Mouse (Mus musculus): ENCODE data around the gene Mbd5. TPM values are rescaled to one million over a fixed set of nuclear protein-coding genes. Genes with fewer than 3 reads are reported as not detected.

Gene Mbd5
- polyA plus RNA-seq, 2 experiments: 14.3 to 30.9 TPM

DNA sequence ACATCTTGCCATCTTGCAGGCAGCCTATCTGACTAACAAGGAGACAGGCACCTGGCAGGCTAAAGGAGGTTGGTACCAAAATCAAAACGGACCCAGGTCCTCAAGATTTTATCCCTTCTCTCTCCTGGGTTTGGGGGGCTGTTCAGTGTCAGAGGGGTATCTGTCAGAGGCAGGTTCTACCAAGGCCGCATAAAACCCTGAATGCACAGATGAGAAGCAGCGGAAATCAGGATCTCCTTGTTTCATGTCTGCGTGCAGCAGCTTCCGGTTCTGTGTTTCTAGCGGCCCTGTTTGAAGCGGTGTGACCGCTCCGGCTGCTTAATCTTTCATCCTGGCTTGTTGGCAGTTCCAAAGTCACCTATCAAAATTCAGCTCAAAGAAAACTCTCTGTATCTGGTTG, 386.0 kb downstream of the Mbd5 start:
- no peaks in the 10 kb centered on the region for H3K9me3 ChIP-seq (ENCODE audit: control insufficient read depth, low read length)
- H3K4me1 ChIP-seq (ENCODE audit: control insufficient read depth, insufficient read depth, low read length): no peaks in the 10 kb centered on the region
- ATAC-seq (ENCODE audit: low FRiP score, low read depth) (no peak), DNase-seq (ENCODE audit: low spot score) (no peak)
- no peaks in the 10 kb centered on the region for H3K27me3 ChIP-seq (ENCODE audit: control insufficient read depth, insufficient read depth, low read length)
- H3K9ac ChIP-seq (ENCODE audit: low read depth, low read length, severe bottlenecking): no peak overlapping the region
- H3K27ac ChIP-seq (replicated peaks; ENCODE audit: low read depth, low read length): no peak overlapping the region
- H3K4me2 ChIP-seq (replicated peaks; ENCODE audit: low read depth, low read length, severe bottlenecking): no peak overlapping the region
- H3K36me3 ChIP-seq (ENCODE audit: control insufficient read depth, insufficient read depth, low read length): no peaks in the 10 kb centered on the region
- WGBS: 85% methylated on average over 9 of the region's 9 CpGs
- no peak for TF ChIP-seq POLR2A (IDR thresholded peaks at IDR 0.05; ENCODE audit: borderline replicate concordance, extremely low read depth, insufficient read depth, insufficient read length)
- no peak overlapping the region for H3K4me3 ChIP-seq (replicated peaks; ENCODE audit: low read length)

DNA sequence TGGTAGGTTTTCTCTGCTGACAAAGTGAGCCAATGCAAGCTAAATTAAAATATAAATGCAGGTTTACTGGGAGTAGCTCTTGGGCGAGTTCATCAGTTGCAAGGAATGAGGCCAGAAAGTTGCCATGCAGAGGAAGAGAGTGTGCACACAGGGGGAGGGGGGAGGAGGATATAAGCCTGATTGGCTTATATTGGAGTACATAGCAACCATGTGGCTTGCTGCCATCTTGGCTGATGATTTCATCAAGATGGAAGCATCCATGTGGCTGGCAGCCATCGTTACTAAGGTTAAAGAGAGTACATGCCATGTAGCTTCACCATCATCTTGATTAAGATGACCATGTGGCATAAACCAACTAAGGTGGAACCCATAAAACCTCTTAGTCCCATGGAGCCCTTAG, 395.0 kb downstream of the Mbd5 start:
- ATAC-seq (ENCODE audit: low FRiP score, low read depth) (no peak), DNase-seq (ENCODE audit: low spot score) (no peak)
- Histone ChIP-seq H3K9ac (ENCODE audit: low read depth, low read length, severe bottlenecking) (no peak overlapping the region), H3K4me3 (replicated peaks; ENCODE audit: low read length) (no peak overlapping the region), H3K4me2 (replicated peaks; ENCODE audit: low read depth, low read length, severe bottlenecking) (no peak overlapping the region), H3K4me1 (ENCODE audit: control insufficient read depth, insufficient read depth, low read length) (0 out of 2 replicates have a peak, but pooled peaks cover 2% of the 10 kb centered on the region), H3K27ac (replicated peaks; ENCODE audit: low read depth, low read length) (no peak overlapping the region), H3K9me3 (ENCODE audit: control insufficient read depth, low read length) (no peaks in the 10 kb centered on the region), H3K36me3 (ENCODE audit: control insufficient read depth, insufficient read depth, low read length) (no peaks in the 10 kb centered on the region), H3K27me3 (ENCODE audit: control insufficient read depth, insufficient read depth, low read length) (no peaks in the 10 kb centered on the region)
- TF ChIP-seq POLR2A (IDR thresholded peaks at IDR 0.05; ENCODE audit: borderline replicate concordance, extremely low read depth, insufficient read depth, insufficient read length): no peak
- 72% methylated on average over 2 of the region's 2 CpGs for WGBS

DNA sequence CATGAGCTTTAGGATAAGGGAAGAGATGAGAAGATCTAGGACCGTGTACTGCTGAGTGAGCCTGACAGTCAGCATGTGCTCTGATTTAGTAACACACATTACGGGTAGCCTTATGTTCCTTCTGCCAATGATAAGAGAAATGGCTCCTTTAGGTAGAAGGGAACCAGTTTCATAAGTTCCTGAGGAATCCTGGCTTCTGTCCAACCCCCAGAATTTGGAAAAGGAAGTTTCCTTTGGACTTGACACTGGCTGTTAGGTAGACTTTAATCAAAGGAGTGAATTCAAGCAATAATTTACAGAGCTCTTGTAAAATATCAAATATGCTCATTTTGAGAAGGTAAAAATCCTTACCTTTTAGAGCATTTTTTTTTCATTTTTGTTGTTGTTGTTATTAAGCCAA, 396.5 kb downstream of the Mbd5 start:
- TF ChIP-seq POLR2A (IDR thresholded peaks at IDR 0.05; ENCODE audit: borderline replicate concordance, extremely low read depth, insufficient read depth, insufficient read length): no peak
- Histone ChIP-seq H3K4me2 (replicated peaks; ENCODE audit: low read depth, low read length, severe bottlenecking) (no peak overlapping the region), H3K36me3 (ENCODE audit: control insufficient read depth, insufficient read depth, low read length) (no peaks in the 10 kb centered on the region), H3K27me3 (ENCODE audit: control insufficient read depth, insufficient read depth, low read length) (no peaks in the 10 kb centered on the region), H3K4me3 (replicated peaks; ENCODE audit: low read length) (no peak overlapping the region), H3K27ac (replicated peaks; ENCODE audit: low read depth, low read length) (no peak overlapping the region), H3K9me3 (ENCODE audit: control insufficient read depth, low read length) (no peaks in the 10 kb centered on the region), H3K9ac (ENCODE audit: low read depth, low read length, severe bottlenecking) (no peak overlapping the region), H3K4me1 (ENCODE audit: control insufficient read depth, insufficient read depth, low read length) (0 out of 2 replicates have a peak, but pooled peaks cover 5% of the 10 kb centered on the region)
- ATAC-seq (ENCODE audit: low FRiP score, low read depth) (no peak), DNase-seq (ENCODE audit: low spot score) (no peak)
- WGBS: 67% methylated on average over 2 of the region's 2 CpGs

DNA sequence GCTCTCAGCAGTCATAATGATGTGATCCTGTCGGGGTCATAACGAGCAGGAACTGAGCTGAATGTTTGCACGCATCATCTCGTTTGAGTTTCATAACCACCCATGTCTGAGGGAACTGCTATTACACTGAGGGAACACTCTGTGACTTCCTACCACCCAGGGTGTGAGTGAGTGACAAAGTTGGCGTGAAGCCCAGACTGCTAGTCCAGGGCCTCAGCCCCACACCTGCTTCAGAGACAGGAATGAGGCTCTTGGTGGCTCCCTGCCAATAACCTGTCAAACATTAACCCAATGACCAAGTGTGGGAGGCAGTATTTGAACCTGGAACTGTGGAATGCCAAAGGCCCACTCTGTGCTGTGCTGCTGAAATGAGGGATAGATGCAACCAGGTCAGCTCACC, 400.5 kb downstream of the Mbd5 start:
- TF ChIP-seq POLR2A (IDR thresholded peaks at IDR 0.05; ENCODE audit: borderline replicate concordance, extremely low read depth, insufficient read depth, insufficient read length): no peak
- ATAC-seq (ENCODE audit: low FRiP score, low read depth) (peak; percentile 94), DNase-seq (ENCODE audit: low spot score) (peak; percentile 87)
- Histone ChIP-seq H3K4me1 (ENCODE audit: control insufficient read depth, insufficient read depth, low read length) (0 out of 2 replicates have a peak, but pooled peaks cover 5% of the 10 kb centered on the region), H3K4me2 (replicated peaks; ENCODE audit: low read depth, low read length, severe bottlenecking) (no peak overlapping the region), H3K27ac (replicated peaks; ENCODE audit: low read depth, low read length) (no peak overlapping the region), H3K9ac (ENCODE audit: low read depth, low read length, severe bottlenecking) (no peak overlapping the region), H3K27me3 (ENCODE audit: control insufficient read depth, insufficient read depth, low read length) (no peaks in the 10 kb centered on the region), H3K4me3 (replicated peaks; ENCODE audit: low read length) (no peak overlapping the region), H3K36me3 (ENCODE audit: control insufficient read depth, insufficient read depth, low read length) (no peaks in the 10 kb centered on the region), H3K9me3 (ENCODE audit: control insufficient read depth, low read length) (no peaks in the 10 kb centered on the region)
- whole genome bisulfite sequencing: 11% methylated on average over 5 of the region's 5 CpGs

DNA sequence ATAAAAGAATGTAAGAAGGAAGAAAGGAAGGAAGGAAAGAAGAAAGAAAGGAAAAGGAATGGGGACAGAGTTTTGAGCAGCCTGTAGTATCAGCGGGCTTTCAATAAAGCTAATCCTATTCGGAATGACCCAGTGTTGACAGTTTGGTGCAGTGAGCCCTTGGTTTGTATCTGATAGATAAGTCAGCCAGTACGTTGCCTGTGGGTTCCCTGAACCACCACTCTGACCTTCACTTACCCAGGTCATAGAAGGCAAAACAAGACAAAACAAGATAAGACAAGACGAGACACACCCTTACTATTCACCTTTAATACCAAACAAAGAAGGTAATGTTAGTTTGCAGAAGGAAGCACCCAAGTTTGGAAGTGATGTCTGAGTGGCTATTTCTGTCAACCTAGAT, 401.5 kb downstream of the Mbd5 start:
- Histone ChIP-seq H3K4me3 (replicated peaks; ENCODE audit: low read length) (no peak overlapping the region), H3K27ac (replicated peaks; ENCODE audit: low read depth, low read length) (no peak overlapping the region), H3K9me3 (ENCODE audit: control insufficient read depth, low read length) (no peaks in the 10 kb centered on the region), H3K27me3 (ENCODE audit: control insufficient read depth, insufficient read depth, low read length) (no peaks in the 10 kb centered on the region), H3K36me3 (ENCODE audit: control insufficient read depth, insufficient read depth, low read length) (no peaks in the 10 kb centered on the region), H3K9ac (ENCODE audit: low read depth, low read length, severe bottlenecking) (no peak overlapping the region), H3K4me1 (ENCODE audit: control insufficient read depth, insufficient read depth, low read length) (0 out of 2 replicates have a peak, but pooled peaks cover 5% of the 10 kb centered on the region), H3K4me2 (replicated peaks; ENCODE audit: low read depth, low read length, severe bottlenecking) (no peak overlapping the region)
- DNase-seq (ENCODE audit: low spot score) (no peak), ATAC-seq (ENCODE audit: low FRiP score, low read depth) (no peak)
- no peak for TF ChIP-seq POLR2A (IDR thresholded peaks at IDR 0.05; ENCODE audit: borderline replicate concordance, extremely low read depth, insufficient read depth, insufficient read length)
- WGBS: 92% methylated on average over 4 of the region's 4 CpGs

DNA sequence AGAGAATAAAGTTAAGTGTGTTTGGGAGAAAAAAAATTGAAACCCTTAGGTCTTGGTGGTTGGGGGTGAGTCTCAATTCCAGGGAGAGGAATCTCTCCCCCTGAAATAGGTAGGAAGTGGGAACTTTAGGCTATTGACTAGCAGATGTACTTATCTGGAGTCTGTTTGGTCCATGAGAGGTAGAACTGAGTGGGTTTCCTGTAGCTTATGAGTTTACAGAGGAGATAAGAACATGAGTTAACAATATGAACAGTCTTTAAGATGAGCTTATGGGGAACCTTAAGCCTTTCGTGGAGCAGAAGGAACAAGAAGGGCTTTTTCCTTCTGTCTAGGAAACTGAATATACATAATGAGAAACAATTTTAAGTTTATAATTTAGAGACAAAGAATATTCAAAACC, 404.8 kb downstream of the Mbd5 start:
- no peak overlapping the region for H3K4me2 ChIP-seq (replicated peaks; ENCODE audit: low read depth, low read length, severe bottlenecking)
- no peaks in the 10 kb centered on the region for H3K27me3 ChIP-seq (ENCODE audit: control insufficient read depth, insufficient read depth, low read length)
- TF ChIP-seq POLR2A (IDR thresholded peaks at IDR 0.05; ENCODE audit: borderline replicate concordance, extremely low read depth, insufficient read depth, insufficient read length): no peak
- 85% methylated on average over 1 of the region's 1 CpGs for WGBS
- no peaks in the 10 kb centered on the region for H3K36me3 ChIP-seq (ENCODE audit: control insufficient read depth, insufficient read depth, low read length)
- no peak overlapping the region for H3K4me3 ChIP-seq (replicated peaks; ENCODE audit: low read length)
- 0 out of 2 replicates have a peak, but pooled peaks cover 5% of the 10 kb centered on the region for H3K4me1 ChIP-seq (ENCODE audit: control insufficient read depth, insufficient read depth, low read length)
- ATAC-seq (ENCODE audit: low FRiP score, low read depth) (no peak), DNase-seq (ENCODE audit: low spot score) (no peak)
- H3K9ac ChIP-seq (ENCODE audit: low read depth, low read length, severe bottlenecking): no peak overlapping the region
- no peaks in the 10 kb centered on the region for H3K9me3 ChIP-seq (ENCODE audit: control insufficient read depth, low read length)
- H3K27ac ChIP-seq (replicated peaks; ENCODE audit: low read depth, low read length): no peak overlapping the region

Measured in limb, embryonic 14.5 days (tissue).